Mouse (Mus musculus): Measurements from ENCODE around the gene Gstm2. TPM values are rescaled to one million over a fixed set of nuclear protein-coding genes. Genes with fewer than 3 reads are reported as not detected.

Gene Gstm2
- polyA plus RNA-seq, 1 experiment from 2014 or later: 6.2 TPM

DNA sequence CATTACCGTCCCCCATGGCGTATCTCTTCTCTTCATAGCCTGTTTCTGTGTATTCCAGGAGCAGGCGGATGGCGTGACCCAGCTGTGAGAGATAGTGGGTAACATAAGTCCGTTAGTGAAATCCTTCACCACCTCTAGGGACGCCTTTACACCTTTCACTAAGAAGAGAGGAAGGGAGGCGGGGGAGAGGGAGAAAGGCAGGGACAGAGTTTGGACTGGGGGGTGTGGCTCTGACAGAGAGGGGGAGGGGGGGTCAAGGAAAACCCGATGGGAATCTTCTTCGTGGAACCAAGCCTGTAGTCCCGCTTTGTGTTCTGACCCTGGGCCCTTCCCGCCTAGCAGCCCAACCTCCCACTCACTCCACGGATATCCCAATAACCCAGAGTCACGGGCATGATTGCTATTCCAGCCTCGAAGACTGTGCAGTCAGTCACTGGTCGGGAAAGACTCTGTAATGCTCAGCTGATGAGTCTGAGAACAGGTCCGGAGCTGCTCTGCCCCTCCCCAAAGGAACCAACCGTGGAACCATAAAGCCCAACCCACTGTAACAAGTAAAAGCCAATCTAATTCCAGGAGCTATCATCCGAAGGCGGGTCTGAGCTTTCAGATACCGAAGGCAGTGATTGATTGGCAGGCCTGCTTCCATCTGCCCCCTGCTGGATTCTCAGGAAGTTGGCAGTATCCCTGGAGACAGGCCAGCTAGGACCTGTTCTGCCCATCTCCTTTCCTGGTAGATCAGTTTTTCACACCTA lies 42.8 kb downstream of the Gstm2 start, which contains the start of gene Gstm6:
Gene Gstm6 (minus strand): TSS at position 511 of the 752 bp plus-strand sequence.
- Histone ChIP-seq H3K27me3 (ENCODE audit: control insufficient read depth, insufficient read depth, low read length) (no peaks in the 10 kb centered on the region), H3K4me2 (ENCODE audit: low read length) (peak within 1 kb of the TSS; percentile 55), H3K4me3 (replicated peaks; ENCODE audit: low read depth, low read length) (peak within 1 kb of the TSS; percentile 27), H3K9ac (replicated peaks; ENCODE audit: low read length) (peak within 1 kb of the TSS; percentile 41), H3K36me3 (ENCODE audit: control insufficient read depth, insufficient read depth, low read length) (no peaks in the 10 kb centered on the region), H3K9me3 (ENCODE audit: control insufficient read depth, low read length) (no peaks in the 10 kb centered on the region), H3K4me1 (ENCODE audit: control insufficient read depth, insufficient read depth, low read length) (0 out of 2 replicates have a peak, but pooled peaks cover 4% of the 10 kb centered on the region), H3K27ac (replicated peaks; ENCODE audit: low read depth, low read length) (peak within 1 kb of the TSS; percentile 64)
- ATAC-seq (ENCODE audit: low FRiP score, low TSS enrichment) (peak; percentile 75), DNase-seq (peak; percentile 87)
- 16% methylated on average over 20 of the region's 20 CpGs for WGBS

- H3K36me3 ChIP-seq (ENCODE audit: control insufficient read depth, insufficient read depth, low read length): no peaks in the 10 kb centered on the region
- H3K27me3 ChIP-seq (ENCODE audit: control insufficient read depth, insufficient read depth, low read length): no peaks in the 10 kb centered on the region
- 0 out of 2 replicates have a peak, but pooled peaks cover 4% of the 10 kb centered on the region for H3K4me1 ChIP-seq (ENCODE audit: control insufficient read depth, insufficient read depth, low read length)
- ATAC-seq (ENCODE audit: low FRiP score, low TSS enrichment) (no peak), DNase-seq (peak; percentile 26)
- no peaks in the 10 kb centered on the region for H3K9me3 ChIP-seq (ENCODE audit: control insufficient read depth, low read length)
- WGBS: 66% methylated on average over 4 of the region's 4 CpGs
- no peak overlapping the region for H3K4me2 ChIP-seq (ENCODE audit: low read length)
- H3K9ac ChIP-seq (replicated peaks; ENCODE audit: low read length): no peak overlapping the region
- no peak overlapping the region for H3K27ac ChIP-seq (replicated peaks; ENCODE audit: low read depth, low read length)
- H3K4me3 ChIP-seq (replicated peaks; ENCODE audit: low read depth, low read length): no peak overlapping the region
Observed at GRCm38 (mm10) chr3:107941261-107941660, 45.0 kb downstream of the Gstm2 start.

DNA sequence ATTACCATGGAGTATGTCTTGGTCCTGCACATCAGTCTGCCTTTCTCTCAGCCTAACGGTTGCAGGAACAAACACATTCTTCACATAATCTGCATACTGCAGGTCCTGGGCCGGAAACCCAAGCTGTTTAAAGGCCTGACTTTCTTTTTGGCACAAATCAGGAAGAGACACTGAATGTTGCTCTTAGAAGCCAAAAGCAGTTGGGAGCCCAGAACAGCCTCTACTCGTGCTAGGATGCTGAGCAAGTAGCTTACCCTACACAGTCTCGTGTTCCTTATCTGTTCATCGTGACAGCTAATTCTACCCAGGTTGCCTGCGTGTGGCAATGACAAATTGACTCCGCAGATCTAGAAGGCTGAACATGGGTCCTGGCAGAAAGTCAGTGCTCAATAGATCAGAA lies 45.7 kb downstream of the Gstm2 start:
- H3K9ac ChIP-seq (replicated peaks; ENCODE audit: low read length): no peak overlapping the region
- 82% methylated on average over 7 of the region's 7 CpGs for WGBS
- H3K36me3 ChIP-seq (ENCODE audit: control insufficient read depth, insufficient read depth, low read length): no peaks in the 10 kb centered on the region
- H3K9me3 ChIP-seq (ENCODE audit: control insufficient read depth, low read length): no peaks in the 10 kb centered on the region
- no peak overlapping the region for H3K4me3 ChIP-seq (replicated peaks; ENCODE audit: low read depth, low read length)
- no peaks in the 10 kb centered on the region for H3K27me3 ChIP-seq (ENCODE audit: control insufficient read depth, insufficient read depth, low read length)
- 0 out of 2 replicates have a peak, but pooled peaks cover 4% of the 10 kb centered on the region for H3K4me1 ChIP-seq (ENCODE audit: control insufficient read depth, insufficient read depth, low read length)
- DNase-seq: no peak
- no peak overlapping the region for H3K27ac ChIP-seq (replicated peaks; ENCODE audit: low read depth, low read length)
- no peak for ATAC-seq (ENCODE audit: low FRiP score, low TSS enrichment)
- no peak overlapping the region for H3K4me2 ChIP-seq (ENCODE audit: low read length)

GRCm38 (mm10) chr3:107939830-107940229 lies 46.4 kb downstream of the Gstm2 start:
- DNase-seq: no peak
- no peak for ATAC-seq (ENCODE audit: low FRiP score, low TSS enrichment)
- Histone ChIP-seq H3K27me3 (ENCODE audit: control insufficient read depth, insufficient read depth, low read length) (no peaks in the 10 kb centered on the region), H3K27ac (replicated peaks; ENCODE audit: low read depth, low read length) (no peak overlapping the region), H3K4me1 (ENCODE audit: control insufficient read depth, insufficient read depth, low read length) (0 out of 2 replicates have a peak, but pooled peaks cover 4% of the 10 kb centered on the region), H3K4me3 (replicated peaks; ENCODE audit: low read depth, low read length) (no peak overlapping the region), H3K9ac (replicated peaks; ENCODE audit: low read length) (no peak overlapping the region), H3K9me3 (ENCODE audit: control insufficient read depth, low read length) (no peaks in the 10 kb centered on the region), H3K4me2 (ENCODE audit: low read length) (no peak overlapping the region), H3K36me3 (ENCODE audit: control insufficient read depth, insufficient read depth, low read length) (no peaks in the 10 kb centered on the region)
- WGBS: 50% methylated on average over 4 of the region's 4 CpGs

GRCm38 (mm10) chr3:107939403-107939802 lies 46.9 kb downstream of the Gstm2 start:
- DNase-seq (peak; percentile 45), ATAC-seq (ENCODE audit: low FRiP score, low TSS enrichment) (no peak)
- no peaks in the 10 kb centered on the region for H3K36me3 ChIP-seq (ENCODE audit: control insufficient read depth, insufficient read depth, low read length)
- H3K27ac ChIP-seq (replicated peaks; ENCODE audit: low read depth, low read length): no peak overlapping the region
- H3K4me2 ChIP-seq (ENCODE audit: low read length): no peak overlapping the region
- no peak overlapping the region for H3K4me3 ChIP-seq (replicated peaks; ENCODE audit: low read depth, low read length)
- no peaks in the 10 kb centered on the region for H3K9me3 ChIP-seq (ENCODE audit: control insufficient read depth, low read length)
- H3K27me3 ChIP-seq (ENCODE audit: control insufficient read depth, insufficient read depth, low read length): no peaks in the 10 kb centered on the region
- H3K9ac ChIP-seq (replicated peaks; ENCODE audit: low read length): no peak overlapping the region
- WGBS: 57% methylated on average over 3 of the region's 3 CpGs
- H3K4me1 ChIP-seq (ENCODE audit: control insufficient read depth, insufficient read depth, low read length): 0 out of 2 replicates have a peak, but pooled peaks cover 4% of the 10 kb centered on the region

DNA sequence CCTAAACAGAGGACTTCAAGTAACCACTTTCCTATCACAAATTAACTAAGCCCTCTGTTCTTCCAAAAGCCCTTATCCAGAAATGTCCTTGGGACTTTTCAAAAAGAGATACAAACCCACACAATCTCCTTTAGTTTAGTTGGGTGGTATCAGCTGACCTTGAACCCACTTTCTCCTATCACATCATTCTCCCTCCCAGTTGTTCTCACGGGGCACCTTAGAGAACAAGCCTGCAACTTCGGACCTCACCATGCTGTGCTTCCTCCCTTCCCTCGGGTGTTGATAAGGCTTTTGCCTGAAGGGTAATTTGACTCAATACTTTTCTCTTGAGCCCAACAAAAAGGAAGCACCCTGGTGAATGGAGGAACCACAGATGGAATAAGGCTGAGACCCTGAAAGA lies 50.4 kb downstream of the Gstm2 start:
- no peaks in the 10 kb centered on the region for H3K27me3 ChIP-seq (ENCODE audit: control insufficient read depth, insufficient read depth, low read length)
- H3K4me3 ChIP-seq (replicated peaks; ENCODE audit: low read depth, low read length): no peak overlapping the region
- H3K36me3 ChIP-seq (ENCODE audit: control insufficient read depth, insufficient read depth, low read length): no peaks in the 10 kb centered on the region
- 73% methylated on average over 3 of the region's 3 CpGs for WGBS
- peaks cover 8% of the 10 kb centered on the region; the same call in 1 of the 2 replicates for H3K4me1 ChIP-seq (ENCODE audit: control insufficient read depth, insufficient read depth, low read length)
- ATAC-seq (ENCODE audit: low FRiP score, low TSS enrichment) (no peak), DNase-seq (no peak)
- no peak overlapping the region for H3K27ac ChIP-seq (replicated peaks; ENCODE audit: low read depth, low read length)
- no peak overlapping the region for H3K9ac ChIP-seq (replicated peaks; ENCODE audit: low read length)
- H3K9me3 ChIP-seq (ENCODE audit: control insufficient read depth, low read length): no peaks in the 10 kb centered on the region
- no peak overlapping the region for H3K4me2 ChIP-seq (ENCODE audit: low read length)

- no peak for ATAC-seq (ENCODE audit: low FRiP score, low TSS enrichment)
- H3K36me3 ChIP-seq (ENCODE audit: control insufficient read depth, insufficient read depth, low read length): no peaks in the 10 kb centered on the region
- 91% methylated on average over 3 of the region's 3 CpGs for WGBS
- H3K9ac ChIP-seq (replicated peaks; ENCODE audit: low read length): no peak overlapping the region
- no peaks in the 10 kb centered on the region for H3K27me3 ChIP-seq (ENCODE audit: control insufficient read depth, insufficient read depth, low read length)
- H3K27ac ChIP-seq (replicated peaks; ENCODE audit: low read depth, low read length): no peak overlapping the region
- H3K4me2 ChIP-seq (ENCODE audit: low read length): no peak overlapping the region
- H3K9me3 ChIP-seq (ENCODE audit: control insufficient read depth, low read length): no peaks in the 10 kb centered on the region
- H3K4me3 ChIP-seq (replicated peaks; ENCODE audit: low read depth, low read length): no peak overlapping the region
- peaks cover 14% of the 10 kb centered on the region for H3K4me1 ChIP-seq (ENCODE audit: control insufficient read depth, insufficient read depth, low read length)
- DNase-seq: no peak
Observed at GRCm38 (mm10) chr3:107935268-107935667, 51.0 kb downstream of the Gstm2 start.

GRCm38 (mm10) chr3:107932128-107932527 lies 54.1 kb downstream of the Gstm2 start:
- peak overlapping the region; percentile 85; the same call in 1 of the 2 replicates for H3K27ac ChIP-seq (replicated peaks; ENCODE audit: low read depth, low read length)
- no peaks in the 10 kb centered on the region for H3K9me3 ChIP-seq (ENCODE audit: control insufficient read depth, low read length)
- H3K36me3 ChIP-seq (ENCODE audit: control insufficient read depth, insufficient read depth, low read length): no peaks in the 10 kb centered on the region
- H3K4me3 ChIP-seq (replicated peaks; ENCODE audit: low read depth, low read length): no peak overlapping the region
- 69% methylated on average over 6 of the region's 6 CpGs for WGBS
- DNase-seq (no peak), ATAC-seq (ENCODE audit: low FRiP score, low TSS enrichment) (no peak)
- peaks cover 17% of the 10 kb centered on the region for H3K4me1 ChIP-seq (ENCODE audit: control insufficient read depth, insufficient read depth, low read length)
- H3K27me3 ChIP-seq (ENCODE audit: control insufficient read depth, insufficient read depth, low read length): no peaks in the 10 kb centered on the region
- H3K9ac ChIP-seq (replicated peaks; ENCODE audit: low read length): no peak overlapping the region
- H3K4me2 ChIP-seq (ENCODE audit: low read length): no peak overlapping the region
